Mouse (Mus musculus): ENCODE measurements around the gene Stambp.

The Stambp gene

DNA sequence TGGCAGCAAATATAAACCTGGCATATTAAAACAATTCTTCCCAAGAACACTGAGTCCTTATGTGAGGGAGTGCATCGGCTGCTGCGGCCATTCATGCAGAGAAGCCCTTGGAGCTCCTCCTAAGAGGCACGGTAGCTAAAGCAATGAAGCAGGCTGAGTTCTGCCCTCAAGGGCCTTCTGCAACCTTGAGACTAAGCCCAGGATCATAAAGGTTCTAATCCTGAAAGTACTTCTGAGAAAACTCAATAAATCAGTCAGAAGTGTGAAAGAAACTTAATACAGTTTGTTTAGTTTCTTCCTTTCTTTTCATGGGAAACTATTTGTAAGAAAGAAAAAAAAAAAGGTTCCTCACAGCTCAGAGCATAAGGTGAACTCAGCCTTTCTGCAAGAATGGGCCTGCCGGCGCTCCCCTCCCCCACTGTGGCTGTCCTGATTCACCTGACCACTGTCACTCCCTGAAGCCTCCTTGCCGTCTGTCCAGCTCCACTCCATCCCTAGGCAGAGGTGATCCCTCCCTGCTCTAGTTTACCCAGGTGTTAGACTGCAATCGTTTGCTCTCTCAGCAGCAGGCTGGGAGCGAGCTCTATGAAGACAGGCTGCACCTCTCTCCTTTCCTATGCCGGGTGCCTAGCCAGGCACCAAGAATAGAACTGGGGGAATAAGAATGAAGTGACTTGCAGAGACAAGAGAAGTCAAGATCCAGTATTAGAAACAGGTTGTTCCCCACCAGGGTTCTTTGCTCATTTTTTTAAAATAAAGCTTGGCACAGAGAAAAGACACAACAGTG lies 70.8 kb downstream of the Stambp start:
- DNase-seq (ENCODE audit: low spot score), result no peak

DNA sequence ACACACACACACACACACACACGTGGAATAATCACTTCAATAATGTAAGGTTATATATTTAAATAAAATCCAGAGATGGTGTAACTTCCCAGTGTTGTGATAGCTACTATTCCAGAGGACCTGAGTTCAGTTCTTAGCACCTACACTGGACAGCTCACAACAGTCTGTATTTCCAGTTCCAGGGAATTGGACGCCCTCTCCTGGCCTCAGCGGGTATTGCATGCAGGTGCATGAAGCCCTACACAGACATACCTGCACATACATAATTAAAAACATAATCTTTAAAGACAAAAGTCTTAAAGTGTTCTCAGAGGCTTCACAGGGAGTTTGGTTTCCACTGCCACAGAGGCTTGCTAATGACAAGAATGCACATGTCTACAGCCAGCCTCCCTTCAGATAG lies 72.1 kb downstream of the Stambp start:
- no peak for DNase-seq (ENCODE audit: low spot score)

DNA sequence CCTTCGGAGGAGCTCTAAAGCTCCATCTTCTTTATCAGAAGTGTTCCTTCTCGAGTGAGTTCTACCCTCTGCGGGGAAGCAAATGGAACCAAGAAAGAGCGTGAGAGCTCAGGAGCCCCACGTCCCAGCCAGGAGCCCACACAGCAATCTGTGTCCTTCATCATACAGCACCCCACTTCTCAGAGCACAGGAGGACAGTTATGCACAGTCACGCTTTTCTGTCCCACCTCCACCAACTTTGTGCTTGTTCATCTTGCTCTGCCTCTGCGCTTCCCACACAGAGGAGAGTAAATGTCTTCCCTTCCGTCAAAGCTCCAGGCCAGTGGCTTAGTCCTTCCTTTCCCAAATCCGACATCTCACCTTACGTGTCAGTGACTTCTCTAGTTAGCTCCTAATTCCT lies 73.5 kb downstream of the Stambp start:
- DNase-seq (ENCODE audit: low spot score), result no peak

DNA sequence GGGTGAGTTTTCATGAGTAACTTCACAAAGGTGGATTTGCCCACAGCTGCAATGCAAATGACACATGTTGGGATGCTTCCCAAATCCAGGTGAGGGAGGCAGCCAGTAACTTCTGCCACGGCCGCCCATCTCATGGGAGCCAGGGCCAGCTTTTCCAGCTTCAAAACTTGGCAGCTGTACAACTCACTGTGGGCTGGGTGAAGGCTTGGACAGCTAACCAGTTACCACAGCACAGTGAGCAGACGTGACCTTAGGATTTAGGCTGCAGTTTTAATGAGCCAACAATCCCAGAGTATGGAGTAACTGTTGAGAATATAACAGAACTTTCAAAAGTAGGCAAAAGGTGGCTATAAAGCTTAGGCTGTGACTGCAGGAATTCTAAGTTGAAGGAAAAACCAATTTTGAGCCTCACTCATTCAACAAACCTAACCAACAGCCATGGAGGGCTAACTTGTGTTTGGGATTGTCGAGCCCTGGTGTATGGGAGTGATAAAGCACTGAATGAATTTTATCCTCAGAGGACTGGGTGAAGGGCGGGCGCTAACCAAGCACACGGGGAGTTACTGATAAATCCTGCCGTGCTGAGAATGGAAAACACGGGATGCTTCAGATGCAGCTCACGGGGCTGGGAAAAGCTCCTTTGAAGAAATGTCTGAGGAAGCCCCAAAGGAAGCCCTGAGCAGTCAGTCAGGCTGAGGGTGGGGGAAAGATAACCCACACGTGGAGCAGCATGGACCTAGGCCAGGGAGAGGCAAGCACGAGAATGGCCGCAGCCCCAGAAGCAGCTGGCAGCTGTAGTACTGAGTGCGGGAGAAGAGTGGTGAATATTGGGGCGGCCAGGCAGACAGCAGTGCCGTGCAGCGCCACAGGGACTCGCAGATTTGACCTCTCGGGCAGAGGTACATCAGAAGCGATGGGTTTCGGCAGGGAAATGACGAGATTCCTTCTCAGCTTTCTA lies 75.5 kb downstream of the Stambp start:
- DNase-seq (ENCODE audit: low spot score), result no peak

DNA sequence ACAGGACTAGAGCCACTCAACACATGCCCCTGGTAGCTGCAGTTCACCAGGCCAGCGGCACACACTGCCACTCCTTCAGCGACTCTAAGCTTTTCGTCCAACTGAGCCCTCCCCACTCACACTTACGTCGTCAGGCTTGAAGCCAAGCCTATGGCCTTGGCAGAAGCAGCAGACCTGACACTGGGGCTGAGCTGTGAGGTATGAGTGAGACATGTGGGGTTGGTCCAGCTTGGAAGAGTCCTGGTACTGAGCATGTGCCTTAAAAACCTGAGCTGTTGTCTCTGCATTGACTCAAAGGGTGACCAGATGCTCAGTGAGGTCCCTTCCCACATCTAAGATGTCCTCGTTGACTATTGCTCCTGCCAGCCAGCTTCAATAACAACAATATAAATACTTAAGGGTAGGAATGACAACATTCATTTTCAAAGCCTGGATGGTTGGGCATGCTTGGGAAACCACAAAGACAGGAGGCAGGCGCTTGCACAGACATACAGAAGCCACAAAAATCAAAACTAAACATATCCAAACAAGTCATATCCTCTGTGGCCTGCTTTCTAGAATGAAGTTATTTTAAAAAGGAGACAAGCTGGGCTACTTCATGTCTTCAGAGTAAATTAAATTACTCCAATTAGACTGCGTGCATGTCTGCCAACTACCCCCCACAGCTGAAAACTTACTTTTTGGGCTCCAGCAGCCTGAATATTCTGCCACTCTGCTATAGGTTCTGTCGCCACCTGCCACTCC lies 76.3 kb downstream of the Stambp start:
- DNase-seq (ENCODE audit: low spot score), result no peak
